In genomic region chr11:25595303-25595702, GRCm38 (mm10) we compare ENCODE assay signal across 14 mouse cellular contexts.
"Had no signal": no experiment of that assay in that cellular context is flagged by ENCODE, and none has a peak within 500 bp of the region (broad histone marks: within the 10 kb centered on the region; RNA-seq: fewer than 3 reads in every experiment).

No protein-coding gene starts in this region.

- H3K27ac ChIP-seq: intestine, embryonic 15.5 days; limb, embryonic 15.5 days; liver, embryonic 12.5 days; macrophage; neural tube, embryonic 13.5 days had no signal

- H3K9ac ChIP-seq: intestine, embryonic 15.5 days; limb, embryonic 15.5 days; liver, embryonic 12.5 days; lung, embryonic 14.5 days; neural tube, embryonic 13.5 days had no signal

- H3K9me3 ChIP-seq: intestine, embryonic 15.5 days; limb, embryonic 15.5 days; liver, embryonic 12.5 days; neural tube, embryonic 13.5 days had no signal

- ATAC-seq: intestine, embryonic 15.5 days; liver, embryonic 12.5 days had no signal

- H3K36me3 ChIP-seq: intestine, embryonic 15.5 days; limb, embryonic 15.5 days; liver, embryonic 12.5 days; neural tube, embryonic 13.5 days had no signal

- H3K4me3 ChIP-seq: intestine, embryonic 15.5 days; limb, embryonic 15.5 days; liver, embryonic 12.5 days; neural tube, embryonic 13.5 days had no signal

- H3K4me1 ChIP-seq: limb, embryonic 15.5 days; liver, embryonic 12.5 days had no signal

- H3K27me3 ChIP-seq: intestine, embryonic 15.5 days; limb, embryonic 15.5 days; liver, embryonic 12.5 days; neural tube, embryonic 13.5 days had no signal

- H3K4me2 ChIP-seq: intestine, embryonic 15.5 days; limb, embryonic 15.5 days; liver, embryonic 12.5 days; lung, embryonic 14.5 days; neural tube, embryonic 13.5 days had no signal

- DNase-seq: kidney, adult 8-10 months; kidney, postnatal 25 days; layer of hippocampus, postnatal 36 days; lung, embryonic 14.5 days; lung, postnatal 14 days; right cerebral cortex, adult 18-20 months; right cerebral cortex, postnatal 25 days; thymus, adult 18-20 months; thymus, postnatal 14 days had no signal
